Mouse (Mus musculus) thymus, postnatal 4 days (tissue): Measurements from ENCODE around the gene Ppie.
"Not testable (repeated sequence)": the region's sequence is repeated elsewhere in the genome, so short reads cannot be mapped to it uniquely, and the experiment has no call there.

ENCODE experiments used
- DNase-seq: peaks from one replicate; pipeline ENCODE4 v3.0.0; 2021

Gene Ppie

GRCm38 (mm10) chr4:123112216-123112764 lies 27.5 kb downstream of the Ppie start:
- no peak for DNase-seq

- DNase-seq = not testable (repeated sequence)
Measured at GRCm38 (mm10) chr4:123111275-123111983, 28.3 kb downstream of the Ppie start.

GRCm38 (mm10) chr4:123110751-123111150 lies 29.0 kb downstream of the Ppie start:
- DNase-seq = no peak

- DNase-seq = no peak
Measured at GRCm38 (mm10) chr4:123108056-123108455, 31.7 kb downstream of the Ppie start.

GRCm38 (mm10) chr4:123106864-123107263 lies 32.9 kb downstream of the Ppie start:
- DNase-seq = no peak

- DNase-seq = not testable (repeated sequence)
Measured at GRCm38 (mm10) chr4:123105929-123106328, 33.8 kb downstream of the Ppie start.

- no peak for DNase-seq
Measured at GRCm38 (mm10) chr4:123105451-123105790, 34.3 kb downstream of the Ppie start.

- DNase-seq = no peak
Measured at GRCm38 (mm10) chr4:123104651-123105450, 34.9 kb downstream of the Ppie start, which contains the start of gene Bmp8b. TSS of gene Bmp8b (plus strand) at chr4:123105165.

GRCm38 (mm10) chr4:123093869-123094268 lies 45.9 kb downstream of the Ppie start:
- DNase-seq = no peak

- no peak for DNase-seq
Measured at GRCm38 (mm10) chr4:123093064-123093776, 46.5 kb downstream of the Ppie start.

GRCm38 (mm10) chr4:123092621-123093020 lies 47.1 kb downstream of the Ppie start:
- DNase-seq = no peak

GRCm38 (mm10) chr4:123086381-123086780 lies 53.4 kb downstream of the Ppie start:
- peak; percentile 33 for DNase-seq

GRCm38 (mm10) chr4:123085290-123085689 lies 54.5 kb downstream of the Ppie start:
- no peak for DNase-seq

GRCm38 (mm10) chr4:123083323-123083902 lies 56.3 kb downstream of the Ppie start:
- DNase-seq = no peak

GRCm38 (mm10) chr4:123082283-123083163 lies 57.2 kb downstream of the Ppie start:
- DNase-seq = peak; percentile 75

GRCm38 (mm10) chr4:123080791-123081190 lies 59.0 kb downstream of the Ppie start:
- DNase-seq = peak; percentile 20

- no peak for DNase-seq
Measured at GRCm38 (mm10) chr4:123078231-123078630, 61.5 kb downstream of the Ppie start.
